Mouse (Mus musculus): ENCODE measurements around the gene Aspa.

DNA sequence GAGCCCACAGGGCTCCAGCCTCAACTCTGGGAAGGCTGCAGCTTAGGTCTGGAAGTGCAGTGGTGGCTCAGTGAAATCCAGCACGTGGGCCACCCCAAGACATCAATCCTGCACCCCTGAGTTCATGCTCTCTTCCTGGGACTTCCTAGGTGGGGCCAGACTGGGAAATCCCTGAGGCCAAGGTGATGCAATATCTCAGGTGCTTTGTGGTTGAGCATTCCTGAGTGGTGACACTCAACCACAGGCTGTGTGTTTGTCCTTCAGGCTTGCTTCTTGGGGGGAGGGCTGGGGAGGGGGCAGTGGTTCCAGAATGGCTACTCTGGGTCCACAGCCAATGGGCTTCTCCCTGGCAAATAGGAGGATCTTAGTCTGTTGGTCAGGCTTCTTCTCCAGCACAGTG is 45.5 kb downstream of the Aspa start:
- TF ChIP-seq CTCF (conservative IDR thresholded peaks at IDR 0.05; ENCODE audit: insufficient read depth, insufficient read length, low read depth, low read length) (no peak), POLR2A (IDR thresholded peaks at IDR 0.05; ENCODE audit: low read depth, low read length) (no peak)

Measured in kidney, adult 2 months (tissue).